Mouse (Mus musculus) cerebellum, adult 2 months (tissue): ENCODE measurements around the gene Hoxd1.

Experiments used
- CTCF ChIP-seq: fragments of 200-500 bp; IDR thresholded peaks from 2 replicates; pipeline ENCODE4 v1.5.1; 2011; ENCODE audit warnings: low read depth, mild to moderate bottlenecking, control low read depth, low read length, moderate library complexity, borderline replicate concordance; ENCODE audit not compliant: insufficient read depth
- POLR2A ChIP-seq: fragments of 200-500 bp; IDR thresholded peaks from 2 replicates; pipeline ENCODE4 v1.6.1; 2011; ENCODE audit warnings: low read length, control low read depth, borderline replicate concordance; ENCODE audit not compliant: insufficient read depth

GRCm38 (mm10) chr2:74714881-74715280 is 47.9 kb upstream of the Hoxd1 start:
- TF ChIP-seq CTCF (no peak), POLR2A (no peak)
